Mouse (Mus musculus) small intestine, adult 10 weeks (tissue): ENCODE results near the gene Gm9837. TPM values are rescaled to one million over a fixed set of nuclear protein-coding genes. Genes with fewer than 3 reads are reported as not detected.

Source experiments
- polyA plus RNA-seq: library from polyadenylated mRNA; stranded (reverse); fragments of 350-450 nt; fragmentation: Illumina TruSeq; extraction: RNeasy Lipid Tissue Mini Kit (QIAGEN cat#74804); gene quantifications from one replicate; pipeline ENCODE4 v1.2.3, GENCODE M21; 2014; ENCODE audit warnings: low replicate concordance

Gm9837 gene
- polyA plus RNA-seq, result not detected

GRCm38 (mm10) chr11:53469968-53470695 is at the start of gene Gm9837:
Gene Gm9837 (minus strand): TSS chr11:53470479.

GRCm38 (mm10) chr11:53519207-53520121 is 49.2 kb upstream of the Gm9837 start, which contains the start of gene Sept8:
Gene Sept8 (plus strand): TSS chr11:53519257.

DNA sequence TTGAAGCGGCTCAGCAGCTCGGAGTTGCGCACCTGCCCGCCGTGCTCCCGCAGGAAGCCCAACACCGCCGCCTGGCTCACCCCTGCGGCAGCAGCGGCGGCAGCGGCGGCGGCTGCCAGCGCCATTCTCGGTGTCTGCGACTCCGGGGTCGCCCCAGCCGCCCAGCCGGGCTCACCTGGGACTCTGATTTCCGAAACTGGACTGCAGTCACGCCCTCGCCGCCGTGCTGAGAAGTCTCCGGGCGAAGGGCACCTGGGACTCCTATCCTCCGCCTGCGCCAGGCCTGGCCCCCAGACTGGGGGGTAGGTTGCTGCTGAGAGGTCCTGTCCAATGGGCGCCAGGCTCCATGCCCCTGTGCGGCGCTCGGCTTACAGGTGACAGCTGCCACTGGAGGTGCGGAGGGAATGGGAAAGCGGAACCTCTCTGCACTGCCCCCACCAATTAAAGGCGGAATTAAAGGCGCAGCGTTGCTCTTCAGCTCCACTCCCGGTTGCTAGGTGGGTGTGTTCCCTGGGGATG is 9.6 kb upstream of the Gm9837 start, which contains the start of the genes Gm9945 and Sowaha:
Gene Gm9945, plus strand, starts transcription at position 384 of the 519 bp plus-strand sequence.
Gene Sowaha, minus strand, starts transcription at position 492 of the 519 bp plus-strand sequence.

GRCm38 (mm10) chr11:53456474-53457371 is 13.6 kb downstream of the Gm9837 start, which contains the start of the genes Gm10447 and Shroom1:
Gene Gm10447 (minus strand): TSS chr11:53457110.
Gene Shroom1 (plus strand): TSS chr11:53457205.

DNA sequence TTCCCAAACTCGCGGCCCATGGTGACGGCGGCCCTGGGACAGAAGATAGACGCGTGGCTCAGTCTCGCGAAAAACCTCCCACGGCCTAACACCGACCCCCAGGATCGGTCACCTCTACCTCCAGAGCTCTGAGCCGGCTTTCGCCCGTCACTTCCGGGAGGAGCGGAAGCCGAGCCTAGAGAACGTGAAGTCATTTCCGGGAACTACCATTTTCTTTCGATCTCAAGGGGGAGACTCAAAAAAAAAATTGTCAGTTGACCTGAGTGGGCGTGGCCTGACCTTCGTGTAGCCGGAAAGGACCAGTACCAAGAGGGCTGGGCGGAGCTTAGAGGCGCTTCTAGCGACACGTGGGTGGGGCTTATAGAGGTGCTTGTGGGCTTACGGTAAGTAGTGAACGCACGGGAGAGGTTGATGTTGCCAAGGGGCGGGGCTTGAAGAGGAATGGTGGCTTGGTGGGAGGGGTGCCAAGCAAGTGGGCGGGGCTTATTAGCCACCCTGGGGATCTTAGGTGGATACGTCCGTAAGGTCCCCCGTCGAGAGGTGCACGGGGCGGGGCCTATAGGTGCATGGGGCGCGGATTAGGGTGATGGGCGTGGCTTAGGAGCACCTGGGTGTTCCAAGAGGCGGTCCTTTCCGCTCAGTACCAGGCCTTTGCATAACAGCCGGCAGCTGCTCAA is 39.5 kb downstream of the Gm9837 start, which contains the start of the genes Uqcrq and Gdf9:
Gene Uqcrq, minus strand, starts transcription at position 162 of the 677 bp plus-strand sequence.
Gene Gdf9, plus strand, starts transcription at position 354 of the 677 bp plus-strand sequence.

DNA sequence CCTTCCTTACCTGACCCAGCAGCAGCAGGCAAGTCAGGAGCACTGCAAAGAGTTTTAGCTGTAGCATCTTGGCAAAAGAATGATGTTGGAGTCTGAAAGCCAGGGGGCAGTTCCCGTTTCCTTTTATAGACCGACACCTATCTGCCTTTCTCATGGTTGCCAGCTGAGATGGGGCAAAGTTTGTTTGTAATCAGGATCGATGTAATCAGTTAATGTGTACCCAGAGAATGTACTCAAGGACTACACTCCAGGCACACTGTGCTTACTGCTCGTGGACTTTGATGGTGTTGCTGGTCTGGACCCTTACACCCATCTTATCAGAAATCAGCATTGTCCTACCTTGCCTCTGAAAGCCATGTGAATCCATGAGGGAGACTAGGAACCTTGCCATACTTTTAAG is 47.2 kb downstream of the Gm9837 start, which contains the start of gene Leap2:
Gene Leap2, minus strand, starts transcription at position 135 of the 400 bp plus-strand sequence.

Other genes with a start within 250 kb of the Gm9837 start
- 506 TPM for gene Hspa4, start 170.0 kb downstream of the Gm9837 start, polyA plus RNA-seq
- 19.8 TPM for gene Zcchc10, start 145.8 kb downstream of the Gm9837 start, polyA plus RNA-seq
- gene Aff4, start 119.6 kb downstream of the Gm9837 start, polyA plus RNA-seq, result 123 TPM
- 235 TPM for gene Leap2, start 47.3 kb downstream of the Gm9837 start, polyA plus RNA-seq
- gene Uqcrq, start 39.6 kb downstream of the Gm9837 start, polyA plus RNA-seq, result 14.6 TPM
- not detected for gene Gdf9, start 39.5 kb downstream of the Gm9837 start, polyA plus RNA-seq
- gene Gm10447, start 13.4 kb downstream of the Gm9837 start, polyA plus RNA-seq, result not detected
- gene Shroom1, start 13.3 kb downstream of the Gm9837 start, polyA plus RNA-seq, result 0.19 TPM
- not detected for gene Gm9945, start 9.7 kb upstream of the Gm9837 start, polyA plus RNA-seq
- 22.2 TPM for gene Sowaha, start 9.8 kb upstream of the Gm9837 start, polyA plus RNA-seq
- 5.9 TPM for gene Sept8, start 48.8 kb upstream of the Gm9837 start, polyA plus RNA-seq
- 3.8 TPM for gene Kif3a, start 96.9 kb upstream of the Gm9837 start, polyA plus RNA-seq
- gene Il4, start 148.2 kb upstream of the Gm9837 start, polyA plus RNA-seq, result not detected
- not detected for gene Il13, start 164.2 kb upstream of the Gm9837 start, polyA plus RNA-seq
- gene Rad50, start 236.8 kb upstream of the Gm9837 start, polyA plus RNA-seq, result 21.9 TPM